Mouse (Mus musculus): Measurements from ENCODE around the gene Cbx2. TPM values are rescaled to one million over a fixed set of nuclear protein-coding genes. Genes with fewer than 3 reads are reported as not detected.

Cbx2 gene
- total RNA-seq, 1 experiment from 2014 or later: 7.4 TPM

- DNase-seq: no peak
Observed at GRCm38 (mm10) chr11:119017506-119017905, 5.3 kb upstream of the Cbx2 start.

GRCm38 (mm10) chr11:119021180-119021579 is 1.6 kb upstream of the Cbx2 start:
- DNase-seq: no peak

GRCm38 (mm10) chr11:119022068-119022894 is 481 bp upstream of the Cbx2 start:
- no peak for DNase-seq

GRCm38 (mm10) chr11:119023616-119023980 is 836 bp downstream of the Cbx2 start:
- DNase-seq: peak; percentile 39

- peak; percentile 45 for DNase-seq
Observed at GRCm38 (mm10) chr11:119024260-119024659, 1.5 kb downstream of the Cbx2 start.

GRCm38 (mm10) chr11:119026203-119026602 is 3.4 kb downstream of the Cbx2 start:
- DNase-seq: peak; percentile 56

GRCm38 (mm10) chr11:119033874-119034558 is 11.3 kb downstream of the Cbx2 start:
- DNase-seq: peak; percentile 93

GRCm38 (mm10) chr11:119034635-119035034 is 11.9 kb downstream of the Cbx2 start:
- no peak for DNase-seq

- no peak for DNase-seq
Observed at GRCm38 (mm10) chr11:119035094-119035685, 12.4 kb downstream of the Cbx2 start.

- no peak for DNase-seq
Observed at GRCm38 (mm10) chr11:119035686-119036165, 13.0 kb downstream of the Cbx2 start.

GRCm38 (mm10) chr11:119036447-119036846 is 13.7 kb downstream of the Cbx2 start:
- DNase-seq: no peak

- peak; percentile 55 for DNase-seq
Observed at GRCm38 (mm10) chr11:119036934-119037779, 14.4 kb downstream of the Cbx2 start.

- DNase-seq: no peak
Observed at GRCm38 (mm10) chr11:119037780-119038401, 15.1 kb downstream of the Cbx2 start.

GRCm38 (mm10) chr11:119038744-119039484 is 16.2 kb downstream of the Cbx2 start:
- no peak for DNase-seq

GRCm38 (mm10) chr11:119039732-119040512 is 17.2 kb downstream of the Cbx2 start:
- DNase-seq: no peak

GRCm38 (mm10) chr11:119040600-119041324 is 18.0 kb downstream of the Cbx2 start, which contains the start of gene Cbx8:
Cbx8 (minus strand) TSS chr11:119040969.
- DNase-seq: peak; percentile 100

GRCm38 (mm10) chr11:119041325-119041716 is 18.6 kb downstream of the Cbx2 start:
- no peak for DNase-seq

- DNase-seq: no peak
Observed at GRCm38 (mm10) chr11:119041750-119042465, 19.1 kb downstream of the Cbx2 start.

Data from adrenal gland, postnatal 14 days (tissue).